Mouse (Mus musculus) lung, postnatal 36 days (tissue): ENCODE data around the gene Rab11fip4.

ENCODE experiments used
- DNase-seq: peaks from one replicate; pipeline ENCODE4 v3.0.0; 2022; ENCODE audit warnings: mixed read lengths

Rab11fip4 gene

DNA sequence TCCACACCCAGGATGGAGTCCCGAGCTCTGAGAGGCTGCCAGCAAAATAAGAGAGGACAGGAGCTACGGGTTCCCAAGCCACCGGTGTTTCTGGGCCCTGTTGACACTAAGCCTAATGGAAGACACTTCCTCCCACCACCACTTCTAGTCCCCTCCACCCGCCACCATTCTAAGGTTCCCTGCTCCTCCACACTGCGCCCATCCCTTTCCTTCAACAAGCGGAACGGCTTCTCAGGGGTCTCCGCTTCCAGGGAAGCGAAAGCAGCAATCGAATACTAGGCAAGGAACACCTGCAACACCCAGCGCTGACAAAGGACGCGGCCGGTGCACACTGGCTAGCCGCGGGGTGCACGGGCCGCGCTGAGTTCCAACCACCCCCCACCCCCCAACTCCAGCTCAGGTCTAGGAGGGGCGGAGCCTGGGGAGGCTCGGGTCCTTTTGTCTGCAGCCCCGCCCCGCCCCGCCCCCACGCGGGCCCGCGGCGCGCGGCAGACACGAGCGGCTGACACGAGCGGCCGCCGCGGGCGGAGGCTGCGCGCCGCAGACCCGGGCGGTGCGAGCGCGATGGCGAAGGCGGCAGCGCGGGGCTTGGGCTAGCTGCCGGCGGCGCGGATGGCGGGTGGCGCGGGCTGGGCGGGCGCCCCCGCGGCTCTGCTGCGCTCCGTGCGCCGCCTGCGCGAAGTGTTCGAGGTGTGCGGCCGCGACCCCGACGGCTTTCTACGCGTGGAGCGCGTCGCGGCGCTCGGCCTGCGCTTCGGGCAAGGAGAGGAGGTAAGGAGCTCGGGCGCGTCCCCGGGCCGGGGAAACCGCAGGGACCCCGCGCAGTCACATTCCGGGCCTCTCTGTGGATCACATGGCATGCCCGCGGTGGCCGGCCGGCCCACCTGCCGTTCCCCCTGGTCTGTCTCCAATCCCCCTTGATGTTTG is at the start of gene Rab11fip4:
Gene Rab11fip4 (plus strand): TSS at position 549 of the 927 bp plus-strand sequence.
- DNase-seq: no peak

DNA sequence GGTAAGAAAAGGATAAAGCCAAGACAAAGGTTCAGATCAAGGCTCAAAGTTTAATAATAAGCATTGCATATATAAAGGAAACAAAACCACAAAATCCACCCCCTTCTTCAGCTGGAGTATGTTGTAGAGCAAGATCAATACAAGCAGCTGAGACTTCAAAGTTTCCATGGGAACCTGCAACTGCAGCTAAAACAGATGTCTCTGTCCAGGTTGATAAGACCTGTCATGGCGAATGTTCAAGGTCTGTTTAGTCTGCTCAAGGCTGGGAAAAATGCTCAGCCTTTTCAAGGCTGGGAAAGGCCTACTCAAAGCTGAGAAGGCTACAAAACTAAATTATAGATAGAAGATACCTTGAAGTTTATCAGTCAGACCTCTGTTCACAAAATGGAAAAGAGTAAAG is 38.4 kb upstream of the Rab11fip4 start:
- DNase-seq: no peak

DNA sequence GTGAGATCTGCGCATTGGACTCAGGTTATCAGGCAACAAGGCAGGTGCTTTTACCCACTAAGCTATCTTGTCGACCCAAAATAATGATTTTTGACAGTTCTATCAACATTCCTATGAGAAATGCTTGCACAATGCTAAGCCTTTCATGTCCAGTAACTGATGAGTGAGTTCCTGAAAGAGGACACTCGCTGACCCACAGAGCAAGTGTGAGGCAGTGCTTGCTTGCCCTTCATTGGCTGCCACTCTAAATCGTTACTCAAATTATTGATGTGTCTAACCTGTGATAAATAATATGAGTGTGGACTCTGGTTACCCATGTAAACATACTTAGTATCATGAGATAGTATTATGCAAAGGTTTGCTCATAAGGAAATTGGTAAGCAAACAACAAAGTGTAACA is 30.5 kb upstream of the Rab11fip4 start:
- no peak for DNase-seq

DNA sequence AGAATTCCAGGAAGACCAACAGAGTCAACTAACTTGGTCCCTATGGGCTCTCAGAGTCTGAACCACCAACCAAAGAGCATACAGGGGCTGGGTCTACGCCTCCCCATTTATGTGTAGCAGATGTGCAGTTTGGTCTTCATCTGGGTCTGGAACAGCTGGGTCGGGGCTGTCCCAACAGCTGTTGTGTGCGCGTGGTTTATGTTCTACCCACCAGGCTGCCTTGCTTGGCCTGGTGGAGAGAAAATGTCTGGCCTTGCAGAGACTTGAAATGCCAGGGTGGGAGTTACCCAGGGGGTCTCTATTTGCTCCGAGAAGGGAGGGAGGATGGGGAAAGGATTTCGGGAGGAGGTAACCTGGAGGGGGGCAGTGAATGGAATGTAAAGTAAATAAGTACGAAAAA is 27.5 kb upstream of the Rab11fip4 start:
- DNase-seq: no peak

DNA sequence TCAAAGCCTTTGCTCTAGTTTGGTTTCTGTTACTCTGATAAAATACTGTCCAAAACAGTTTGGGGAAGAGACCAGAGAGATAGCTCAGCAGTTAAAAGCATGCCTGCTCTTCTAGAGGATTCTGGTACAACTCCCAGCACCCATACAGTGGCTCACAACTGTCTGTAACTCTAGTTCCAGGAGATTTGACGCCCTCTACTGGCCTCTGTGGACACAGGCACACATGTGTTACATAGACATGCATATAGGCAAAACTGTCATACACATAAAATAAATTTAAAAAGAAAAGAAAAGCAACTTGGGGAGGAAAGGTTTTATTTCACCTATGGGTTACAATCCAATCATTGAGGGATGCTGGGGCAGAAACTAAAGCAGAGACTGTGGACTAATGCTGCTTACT is 24.1 kb upstream of the Rab11fip4 start:
- no peak for DNase-seq

DNA sequence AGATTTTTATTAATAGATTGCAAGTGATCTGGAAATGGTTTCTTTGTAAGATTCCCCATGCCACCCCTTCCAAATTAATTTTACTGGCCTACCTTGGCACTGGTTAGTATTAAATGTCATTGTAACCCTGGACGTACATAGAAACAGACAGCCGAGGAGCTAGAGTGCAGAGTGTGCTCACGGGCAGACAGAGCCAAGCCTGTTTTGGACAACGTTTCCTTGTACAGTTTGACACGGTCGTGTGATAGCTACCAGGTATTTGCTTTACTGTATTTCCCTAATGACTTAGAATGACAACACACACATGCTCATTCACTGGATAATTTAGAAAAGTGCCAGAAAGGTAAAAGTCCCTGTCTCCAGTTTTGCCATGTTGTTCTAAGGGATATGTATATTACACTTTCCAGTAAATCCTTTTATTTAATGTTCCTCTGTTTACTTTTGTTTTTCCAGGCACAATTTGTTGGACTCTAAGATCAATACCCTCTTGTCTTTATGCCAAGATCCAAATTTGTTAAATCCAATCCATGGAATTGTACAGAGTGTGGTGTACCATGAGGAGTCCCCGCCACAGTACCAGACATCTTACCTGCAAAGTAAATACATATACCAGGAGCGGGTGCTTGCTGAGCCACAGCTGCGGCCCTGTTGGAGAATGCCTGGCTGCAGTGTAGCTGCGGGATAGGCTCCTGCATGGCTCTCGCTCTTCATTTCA is 22.7 kb upstream of the Rab11fip4 start:
- no peak for DNase-seq

DNA sequence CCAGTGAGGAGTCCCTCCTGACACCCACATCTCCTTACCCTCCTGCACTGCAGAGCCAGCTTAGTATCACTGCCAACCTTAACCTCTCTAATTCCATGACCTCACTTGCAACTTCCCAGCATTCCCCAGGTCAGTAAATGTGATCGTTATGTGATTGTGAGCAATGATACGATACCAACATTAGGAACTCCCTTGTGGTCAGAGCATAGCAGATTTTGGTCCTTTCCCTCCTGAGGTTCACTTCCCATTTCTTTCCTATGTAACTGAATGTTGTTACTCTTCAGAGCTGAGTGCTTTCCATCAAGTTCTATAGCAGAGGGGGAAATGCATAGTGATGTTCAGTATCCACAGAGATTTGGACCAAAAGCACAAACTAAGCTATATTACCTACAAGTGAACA is 20.7 kb upstream of the Rab11fip4 start:
- no peak for DNase-seq

DNA sequence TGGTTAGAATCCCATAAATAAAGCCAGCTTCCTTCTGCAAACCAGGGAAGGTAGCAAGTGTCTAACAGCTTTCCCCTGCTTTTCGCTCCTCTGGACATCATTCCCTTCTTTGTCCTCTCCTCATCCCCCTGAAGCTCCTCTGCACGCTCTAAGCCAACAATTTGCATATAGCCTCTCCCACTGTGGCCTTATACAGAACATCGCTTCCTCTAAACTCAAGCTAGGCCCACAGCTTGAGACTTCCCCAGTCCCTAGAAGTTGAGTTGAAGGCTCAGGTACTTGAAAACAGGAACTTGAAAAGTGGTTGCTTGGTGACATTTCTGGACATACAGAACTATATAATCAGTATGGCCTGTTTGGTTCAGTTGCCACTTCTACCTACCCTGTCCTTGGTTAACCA is 17.2 kb upstream of the Rab11fip4 start:
- peak; percentile 32 for DNase-seq

DNA sequence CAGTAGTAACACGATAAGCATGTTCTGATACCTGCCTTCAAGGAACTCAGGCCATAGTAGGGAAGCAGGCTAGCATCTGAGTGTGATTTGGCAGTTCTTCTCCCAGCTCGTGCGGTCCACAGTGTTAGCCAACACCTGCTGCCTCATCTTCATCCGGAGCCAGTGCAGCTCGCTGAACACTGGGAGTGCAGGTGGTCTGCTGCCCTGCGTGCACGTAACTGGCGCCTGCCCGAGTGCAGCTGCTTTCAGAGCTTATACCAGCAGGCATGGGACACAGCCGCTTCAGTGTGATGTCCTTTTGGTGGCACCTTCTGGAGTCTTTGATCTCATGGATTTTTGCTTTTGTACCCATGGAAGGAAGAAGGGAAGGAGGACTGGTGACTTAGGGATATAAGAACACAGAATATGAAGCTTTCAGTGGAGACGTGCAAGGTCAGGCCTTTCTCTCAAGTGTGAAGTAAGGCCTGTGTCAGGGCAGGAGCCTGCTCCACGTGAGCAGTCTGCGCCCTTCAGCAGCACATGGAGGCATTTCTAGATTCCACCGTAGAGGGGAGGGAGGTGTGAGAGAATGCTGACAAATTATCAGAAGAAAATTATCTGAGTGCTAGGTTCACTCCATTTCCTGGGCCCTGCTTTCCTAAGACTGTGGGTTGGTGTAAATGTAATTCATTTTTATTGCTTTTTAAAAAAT is 15.5 kb upstream of the Rab11fip4 start:
- no peak for DNase-seq

DNA sequence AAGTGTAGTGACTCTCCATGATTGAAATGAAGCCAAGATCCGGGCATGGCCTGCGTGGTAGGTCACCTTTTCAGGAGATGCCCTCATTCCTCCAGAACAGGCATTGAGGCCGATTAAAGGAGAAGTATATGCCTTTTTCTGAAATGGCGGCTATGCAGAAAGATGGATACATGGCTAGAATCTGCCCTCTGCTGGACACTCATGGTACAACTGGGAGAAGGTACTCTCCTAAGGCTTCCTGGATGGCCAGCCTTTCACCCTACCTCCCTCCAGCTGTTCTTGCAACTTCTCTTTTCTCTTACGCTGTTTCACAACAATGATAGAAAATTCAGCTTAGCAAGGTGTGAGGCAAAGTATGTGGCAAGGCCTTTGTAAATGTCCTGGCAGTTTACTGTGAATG is 13.3 kb upstream of the Rab11fip4 start:
- DNase-seq: peak; percentile 90

DNA sequence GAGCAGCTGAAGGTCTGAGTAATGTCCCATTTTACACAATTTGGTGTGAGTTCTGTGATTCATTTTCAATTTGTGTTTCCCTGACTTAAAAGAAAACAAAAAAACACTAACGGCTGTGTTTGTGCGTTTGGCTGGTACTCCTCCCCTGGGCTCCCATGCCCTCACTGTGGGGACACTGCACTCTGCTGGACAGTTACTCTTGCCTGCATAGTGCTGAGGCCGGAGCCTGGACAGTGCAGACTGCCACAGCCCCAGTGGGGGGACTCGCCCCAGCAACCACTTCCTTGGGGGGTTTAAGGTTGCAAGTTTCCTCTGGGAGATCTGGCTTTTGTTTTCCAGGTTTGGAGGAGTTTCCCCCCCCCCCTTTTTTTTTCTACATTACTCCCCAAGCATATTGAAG is 10.4 kb upstream of the Rab11fip4 start:
- no peak for DNase-seq

DNA sequence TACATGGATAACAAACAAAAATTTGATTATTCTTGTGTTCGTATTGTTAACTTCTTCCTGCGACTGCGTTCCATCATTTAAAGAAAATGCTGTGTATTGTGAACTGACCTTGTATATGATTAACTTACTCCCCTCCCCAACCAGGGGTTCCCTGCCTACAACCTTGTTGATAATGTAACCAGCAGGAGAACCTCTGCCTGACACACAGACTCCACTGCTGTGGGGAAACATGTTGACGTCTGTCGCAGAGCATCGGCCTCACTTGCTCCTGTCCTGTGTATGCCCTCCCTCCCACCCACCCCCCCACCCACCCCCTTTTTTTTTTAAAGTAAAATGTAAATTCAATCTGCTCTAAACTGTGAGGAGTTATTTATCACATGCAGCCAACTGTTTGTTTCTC is 9.8 kb upstream of the Rab11fip4 start:
- no peak for DNase-seq

DNA sequence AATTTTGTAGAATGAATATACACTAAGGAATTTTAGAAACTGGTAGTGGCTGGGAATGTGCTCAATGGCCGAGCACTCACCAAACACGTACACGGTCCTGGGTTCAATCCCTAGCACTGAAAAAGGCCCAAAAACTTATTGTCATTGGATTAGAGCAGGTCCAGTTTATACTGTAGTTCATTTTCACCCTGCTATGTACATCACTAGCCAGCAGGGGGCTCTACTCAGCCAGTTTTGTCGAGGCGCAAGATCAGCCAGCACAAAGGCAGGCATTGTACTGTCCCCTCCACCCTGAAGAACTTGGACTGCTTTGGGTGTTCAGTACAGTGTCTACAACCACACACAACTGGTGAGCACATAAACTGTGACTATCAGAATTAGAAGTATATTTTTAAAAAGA is 6.8 kb upstream of the Rab11fip4 start:
- peak; percentile 75 for DNase-seq

DNA sequence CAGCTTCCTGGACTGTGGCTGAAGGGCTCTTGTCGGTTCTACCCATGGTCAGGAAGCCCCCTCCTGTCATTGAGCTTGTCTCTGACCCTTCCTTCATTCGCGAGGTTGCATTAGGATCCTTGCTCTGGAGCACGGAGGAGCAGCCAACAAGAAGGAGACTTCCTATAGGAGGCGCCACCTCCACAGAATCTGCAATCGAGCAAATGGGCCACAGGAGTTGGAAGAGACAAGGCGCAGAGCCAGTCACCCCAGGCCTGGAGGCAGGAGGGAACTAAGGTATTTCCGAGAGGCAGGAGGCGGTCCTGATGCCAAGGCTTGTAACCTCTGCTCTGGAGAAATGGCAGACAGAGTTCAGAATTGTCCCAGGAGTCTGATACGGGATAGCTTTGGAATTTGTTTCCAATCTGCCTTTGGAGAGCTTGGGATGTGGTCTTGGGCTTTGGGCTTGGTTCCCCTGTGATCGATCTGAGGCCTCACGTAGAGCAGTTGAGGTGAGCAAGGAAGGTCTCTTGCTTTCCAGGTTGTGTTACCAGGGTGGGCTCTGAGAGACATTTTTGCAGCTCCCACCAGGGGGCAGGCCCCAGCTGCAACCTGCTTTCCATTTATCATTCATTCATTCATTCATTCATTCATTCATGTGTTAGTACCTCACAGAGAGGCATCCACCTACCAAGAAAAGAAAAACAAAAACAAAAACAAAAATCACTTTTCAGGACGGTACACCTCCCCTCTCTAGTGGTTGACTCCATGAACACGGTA is 1.5 kb upstream of the Rab11fip4 start:
- DNase-seq: peak; percentile 39

DNA sequence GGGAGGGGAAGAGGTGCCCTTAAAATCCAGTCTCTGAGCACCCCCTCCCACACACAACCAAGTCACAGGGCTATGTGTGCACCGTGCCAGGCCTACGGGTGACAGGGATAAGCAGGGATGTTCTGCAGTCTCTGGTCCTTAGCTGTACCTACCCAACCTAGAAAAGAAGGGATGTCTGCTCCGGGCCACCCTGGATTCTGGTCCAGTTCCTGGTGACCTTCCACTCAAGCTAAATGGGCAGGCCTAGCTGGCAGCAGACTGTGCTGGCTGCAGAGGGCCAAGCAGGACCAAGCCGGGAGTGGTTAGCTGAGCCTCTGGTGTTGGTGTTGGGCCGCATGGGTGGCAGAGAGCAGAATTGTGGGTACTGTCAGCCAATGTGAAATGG is 571 bp downstream of the Rab11fip4 start:
- no peak for DNase-seq

DNA sequence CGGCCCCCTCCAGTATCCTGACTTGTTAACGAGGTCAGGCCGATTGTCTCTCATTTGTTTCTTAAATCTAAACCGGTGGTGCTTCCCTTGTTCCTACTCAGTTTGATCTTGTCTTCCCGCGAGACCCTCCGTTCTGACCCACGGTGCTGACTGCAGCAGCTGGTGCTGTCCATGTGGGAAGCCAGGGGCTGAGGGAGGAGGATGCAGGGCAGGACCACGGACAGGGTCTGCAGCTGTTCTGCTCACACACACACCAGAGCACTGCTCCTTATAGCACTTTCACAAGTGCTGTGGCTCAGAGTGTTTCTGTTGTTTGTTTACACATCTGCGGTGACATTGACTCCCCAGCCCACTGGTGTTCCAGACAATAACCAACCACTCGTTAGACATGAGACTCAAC is 2.5 kb downstream of the Rab11fip4 start:
- DNase-seq: no peak

DNA sequence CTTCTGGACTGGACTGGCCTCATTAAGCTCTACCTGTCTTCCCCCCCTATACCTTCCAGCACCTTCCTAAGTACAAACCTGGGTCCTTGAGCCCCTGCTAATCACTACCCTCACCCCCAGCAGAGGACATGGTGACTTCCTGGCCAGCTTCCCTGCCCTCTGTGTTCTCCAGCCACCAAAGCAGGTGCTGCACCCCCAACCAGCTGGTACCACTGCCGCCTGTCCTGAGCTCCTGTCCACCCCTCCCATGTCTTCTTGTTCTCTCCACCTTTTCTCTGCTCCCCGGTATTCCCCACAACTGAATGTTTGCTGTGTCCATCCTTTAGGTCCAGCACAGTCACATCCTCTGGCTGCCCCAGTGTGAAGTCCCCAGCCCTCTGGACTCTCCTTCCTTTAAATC is 19.4 kb downstream of the Rab11fip4 start:
- no peak for DNase-seq

DNA sequence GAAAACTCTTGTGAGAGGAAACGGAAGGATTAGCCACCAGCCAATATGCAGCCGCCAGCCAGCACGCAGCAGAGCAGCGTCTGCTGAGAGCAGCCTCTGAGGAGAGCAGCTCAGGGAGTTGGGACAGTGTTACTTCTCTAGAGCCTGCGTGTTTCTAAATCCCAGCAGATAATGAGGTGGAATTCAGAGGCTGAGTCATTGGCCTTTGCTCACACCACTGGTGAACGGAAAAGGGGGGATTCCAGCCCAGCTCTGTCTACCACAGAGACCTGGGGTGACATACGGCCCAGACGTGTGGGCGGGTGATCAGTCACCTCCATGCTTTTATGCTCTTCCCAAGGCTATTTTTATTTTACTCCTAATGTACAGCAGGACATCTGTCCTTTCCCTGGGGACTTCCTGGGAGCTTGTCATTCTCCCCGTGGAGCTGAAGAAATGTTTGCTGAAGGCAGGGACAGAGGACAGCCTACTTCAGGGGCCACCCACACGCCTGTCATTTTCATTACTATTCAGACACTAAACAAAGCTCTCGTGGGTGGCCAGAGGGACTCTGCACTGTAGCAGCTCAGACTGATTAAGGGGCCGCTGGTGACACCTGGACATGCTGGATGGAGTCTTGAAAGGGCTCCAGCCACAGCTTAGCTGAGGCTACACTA is 20.1 kb downstream of the Rab11fip4 start:
- no peak for DNase-seq

DNA sequence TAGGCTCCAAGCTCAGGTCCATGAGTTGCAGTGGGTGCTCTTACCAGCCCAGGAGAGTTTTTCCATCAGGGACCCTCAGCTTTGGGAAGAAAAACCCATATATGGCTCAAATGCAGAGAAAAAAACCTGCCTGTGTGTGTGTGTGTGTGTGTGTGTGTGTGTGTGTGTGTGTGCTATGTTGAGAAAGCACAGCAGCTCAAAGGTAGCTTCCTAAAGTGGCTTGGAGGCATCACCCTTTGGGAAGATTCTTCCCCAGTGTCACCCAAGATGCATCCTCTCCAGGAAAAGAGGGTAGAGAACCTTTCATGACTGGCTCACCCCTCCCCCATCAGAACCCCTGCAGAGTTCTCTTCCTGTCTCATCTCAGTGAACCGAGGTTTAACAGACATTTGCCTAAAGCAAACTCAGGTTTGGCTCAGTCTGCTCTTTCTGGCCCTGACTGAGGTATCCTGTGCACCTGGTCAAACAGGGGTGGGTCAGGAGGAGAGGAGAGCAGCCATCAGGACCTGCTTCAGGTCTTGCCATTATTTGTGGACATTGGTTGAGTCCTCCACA is 21.1 kb downstream of the Rab11fip4 start:
- DNase-seq: no peak

DNA sequence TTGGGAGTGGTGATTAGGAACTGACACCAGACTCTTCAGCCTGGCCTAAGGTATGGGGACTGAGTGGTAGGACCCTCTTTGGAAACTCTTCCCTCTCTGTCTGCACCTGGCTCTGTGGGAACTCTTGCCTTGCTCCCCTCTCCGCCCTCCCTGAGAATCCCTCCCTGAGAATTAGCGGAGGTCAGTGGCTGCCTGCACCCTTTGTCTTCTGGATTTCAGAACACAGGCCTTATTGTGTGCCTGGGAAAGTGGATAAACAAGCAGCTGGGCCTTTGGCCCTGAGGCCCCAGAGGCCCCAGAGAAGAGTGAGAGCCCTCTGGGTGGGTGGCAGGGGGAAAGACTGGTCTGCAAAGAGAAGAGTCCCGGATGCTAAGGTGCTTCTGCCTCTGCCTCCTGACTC is 22.1 kb downstream of the Rab11fip4 start:
- DNase-seq: no peak

DNA sequence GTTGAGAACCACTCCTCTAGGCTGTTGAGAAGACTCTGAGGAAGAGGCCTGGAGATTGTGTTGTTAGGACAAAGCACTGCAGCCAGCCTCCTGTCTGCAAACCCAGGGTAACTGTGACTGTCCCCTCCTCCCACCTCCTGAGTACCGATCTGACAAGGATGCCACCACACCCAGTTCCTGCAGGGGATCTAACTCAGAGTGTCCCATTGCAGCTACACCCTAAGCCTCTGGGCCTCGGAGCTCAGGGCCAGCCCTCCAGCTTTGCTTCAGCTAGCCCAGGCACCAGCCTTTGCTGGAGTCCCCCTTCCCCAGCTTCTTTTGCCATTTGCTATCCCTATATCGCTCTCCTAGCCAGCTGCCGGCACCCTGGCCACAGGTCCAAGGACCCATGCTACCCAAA is 22.7 kb downstream of the Rab11fip4 start:
- no peak for DNase-seq

DNA sequence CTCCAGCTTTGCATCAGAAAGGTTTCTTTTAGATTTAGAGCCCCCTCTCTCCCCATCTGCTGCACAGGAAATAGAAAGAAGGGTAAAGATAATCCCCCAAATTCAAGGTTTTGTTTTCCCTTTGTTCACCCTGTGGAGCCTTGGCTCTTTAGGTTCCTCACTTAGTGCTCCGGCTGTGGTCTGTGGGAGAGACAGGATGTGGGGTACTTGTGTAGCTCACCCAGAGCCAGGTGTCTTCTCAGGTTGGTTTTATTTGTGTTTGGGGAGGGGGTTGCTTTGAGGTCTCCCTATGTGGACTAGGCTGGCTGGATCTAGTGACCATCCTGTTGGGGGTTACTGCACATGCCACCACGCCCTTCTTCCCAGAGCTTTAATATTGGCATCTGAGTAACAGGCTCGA is 23.9 kb downstream of the Rab11fip4 start:
- no peak for DNase-seq
